Comparison of ENCODE assay signal across 14 mouse cellular contexts in genomic region chr14:100209814-100210419, GRCm38 (mm10).
DNase-seq lines count a peak whose midpoint lies in the region; ATAC-seq and TF ChIP-seq lines count a peak whose summit lies in the region.
"Had no signal": no experiment of that assay in that cellular context is flagged by ENCODE, and none has a peak within 500 bp of the region (broad histone marks: within the 10 kb centered on the region; RNA-seq: fewer than 3 reads in every experiment).

No protein-coding gene starts in this region.

- no peaks in the 10 kb centered on the region for H3K9me3 ChIP-seq in neural tube, embryonic 11.5 days (ENCODE audit: control insufficient read depth, low read length)
- H3K9me3 ChIP-seq in hindbrain, postnatal 0 days (ENCODE audit: low read length): no peaks in the 10 kb centered on the region

- 0 out of 2 replicates have a peak, but pooled peaks have one; percentile 38 for ATAC-seq in neural tube, embryonic 11.5 days (ENCODE audit: insufficient read depth, low FRiP score, low TSS enrichment)
- ATAC-seq in hindbrain, postnatal 0 days: no peak
- ATAC-seq in inflammation-experienced regulatory T-cells, adult 6 months: no peak

- no peak overlapping the region for H3K4me2 ChIP-seq in neural tube, embryonic 11.5 days (ENCODE audit: low read depth)
- H3K4me2 ChIP-seq in hindbrain, postnatal 0 days (ENCODE audit: low read depth, low read length): 0 out of 2 replicates have a peak overlapping the region, but pooled peaks have one; percentile 1

- TF ChIP-seq CTCF in hindbrain, postnatal 0 days (IDR thresholded peaks at IDR 0.05; ENCODE audit: low read depth): no peak

- peaks cover 2% of the 10 kb centered on the region; the same call in 1 of the 2 replicates for H3K4me1 ChIP-seq in neural tube, embryonic 11.5 days (ENCODE audit: control insufficient read depth, insufficient read depth, low read length)
- H3K4me1 ChIP-seq in hindbrain, postnatal 0 days (ENCODE audit: insufficient read depth, low read length): peaks cover 10% of the 10 kb centered on the region; the same call in 1 of the 2 replicates
- H3K4me1 ChIP-seq: megakaryocyte, embryonic 14.5 days had no signal

- H3K4me3 ChIP-seq in neural tube, embryonic 11.5 days (ENCODE audit: low read depth, low read length): no peak overlapping the region
- H3K4me3 ChIP-seq in hindbrain, postnatal 0 days (ENCODE audit: low read length): no peak overlapping the region
- H3K4me3 ChIP-seq: megakaryocyte, embryonic 14.5 days had no signal

- H3K27ac ChIP-seq in neural tube, embryonic 11.5 days (ENCODE audit: low read depth, low read length): no peak overlapping the region
- no peak overlapping the region for H3K27ac ChIP-seq in hindbrain, postnatal 0 days

- no peaks in the 10 kb centered on the region for H3K27me3 ChIP-seq in neural tube, embryonic 11.5 days (ENCODE audit: control insufficient read depth, insufficient read depth, low read length)
- H3K27me3 ChIP-seq in hindbrain, postnatal 0 days (ENCODE audit: insufficient read depth, low read length): no peaks in the 10 kb centered on the region
- H3K27me3 ChIP-seq: megakaryocyte, embryonic 14.5 days had no signal

- WGBS in neural tube, embryonic 11.5 days: 35% methylated on average over 12 of the region's 12 CpGs
- 24% methylated on average over 12 of the region's 12 CpGs for WGBS in hindbrain, postnatal 0 days

- no peak overlapping the region for H3K9ac ChIP-seq in neural tube, embryonic 11.5 days (ENCODE audit: low read length)
- no peak overlapping the region for H3K9ac ChIP-seq in hindbrain, postnatal 0 days (replicated peaks; ENCODE audit: low read length)

- DNase-seq in cerebellum, postnatal 25 days: peak; percentile 13 to 22
- no peak for DNase-seq in cerebellum, adult 11 months
- DNase-seq in neural tube, embryonic 11.5 days (ENCODE audit: low spot score): peak; percentile 19
- DNase-seq in neural tube, embryonic 10.5 days (ENCODE audit: extremely low spot score, low spot score): no peak
- DNase-seq in hindbrain, postnatal 0 days (ENCODE audit: low spot score): peak; percentile 18
- no peak for DNase-seq in urinary bladder, postnatal 10 days (ENCODE audit: low spot score)
- DNase-seq in kidney, adult 9 months: no peak
- DNase-seq: adrenal gland, postnatal 14 days; cerebellum, adult 8-10 months; gastrocnemius, postnatal 10 days; left cerebral cortex, postnatal 4 days; thymus, postnatal 14 days had no signal

- no peaks in the 10 kb centered on the region for H3K36me3 ChIP-seq in neural tube, embryonic 11.5 days (ENCODE audit: control insufficient read depth, insufficient read depth, low read length)
- H3K36me3 ChIP-seq in hindbrain, postnatal 0 days (ENCODE audit: insufficient read depth, low read length): no peaks in the 10 kb centered on the region

Comparison
In these comparisons a context has a peak if more than half of its experiments do, and no peak if none do; other contexts are left out.
1. DNase-seq: peak in cerebellum, postnatal 25 days (2 of 2), neural tube, embryonic 11.5 days (single experiment) and hindbrain, postnatal 0 days (single experiment); none in cerebellum, adult 11 months (single experiment), neural tube, embryonic 10.5 days (single experiment), urinary bladder, postnatal 10 days (single experiment) and kidney, adult 9 months (single experiment).